Mouse (Mus musculus) G1E (cell line): ENCODE data around the gene Tnnt3. TPM values are rescaled to one million over a fixed set of nuclear protein-coding genes. Genes with fewer than 3 reads are reported as not detected.

ENCODE experiments used
- ATAC-seq: 2 replicates; pipeline ENCODE4 v1.8.0; 2016; ENCODE audit warnings: mild to moderate bottlenecking; ENCODE audit not compliant: insufficient number of reproducible peaks, poor library complexity, low FRiP score, severe bottlenecking; ENCODE audit errors: extremely low read depth
- DNase-seq: peaks from one replicate; pipeline ENCODE4 v3.0.0; 2012; ENCODE audit warnings: low spot score
- H3K27me3 ChIP-seq: 2 replicates; pipeline ENCODE4 v1.6.1; 2012; ENCODE audit warnings: mild to moderate bottlenecking, low read length, inconsistent platforms; ENCODE audit not compliant: insufficient read depth
- H3K36me3 ChIP-seq: replicated peaks from 2 replicates; pipeline ENCODE3; 2012; ENCODE audit warnings: mild to moderate bottlenecking, inconsistent platforms
- H3K4me1 ChIP-seq: 2 replicates; pipeline ENCODE4 v1.6.1; 2012; ENCODE audit warnings: low read depth, low read length, inconsistent platforms, mixed read lengths; ENCODE audit not compliant: insufficient read depth
- H3K4me3 ChIP-seq: 2 replicates; pipeline ENCODE4 v1.5.1; 2012; ENCODE audit warnings: low read depth, mild to moderate bottlenecking, inconsistent platforms, low read length, moderate library complexity, mixed read lengths
- H3K9me3 ChIP-seq: replicated peaks from 2 replicates; pipeline ENCODE4 v1.6.1; 2012; ENCODE audit warnings: inconsistent platforms
- CTCF ChIP-seq: IDR thresholded peaks from 2 replicates; pipeline ENCODE4 v1.5.1; 2012; ENCODE audit warnings: low read depth, low read length, inconsistent platforms, mixed read lengths
- GATA1 ChIP-seq: IDR thresholded peaks from 2 replicates; pipeline ENCODE4 v1.6.1; 2012; ENCODE audit warnings: borderline replicate concordance, low read length, inconsistent platforms, mixed read lengths
- GATA2 ChIP-seq: IDR thresholded peaks from 2 replicates; pipeline ENCODE4 v1.6.1; 2012; ENCODE audit warnings: low read depth, low read length, inconsistent platforms, borderline replicate concordance
- POLR2AphosphoS5 ChIP-seq: IDR thresholded peaks from 2 replicates; pipeline ENCODE4 v1.6.1; 2012; ENCODE audit warnings: low read depth, low read length, inconsistent platforms; ENCODE audit not compliant: insufficient replicate concordance
- TAL1 ChIP-seq: conservative IDR thresholded peaks from 2 replicates; pipeline ENCODE4 v1.6.1; 2012; ENCODE audit warnings: low read depth, low read length, inconsistent platforms, mixed read lengths
- polyA plus RNA-seq: library from polyadenylated mRNA; stranded (reverse); fragments of >175 nt; gene quantifications from 2 replicates; pipeline ENCODE4 v1.2.3, GENCODE M21; 2012
- total RNA-seq, 2 experiments: library from RNA; stranded (forward) in 1 of 2; stranded (reverse) in 1 of 2; fragments of 200-1000 nt in 1 of 2; fragments of >200 nt in 1 of 2; fragmentation: Nextera tagmentation in 1 of 2; gene quantifications; 2 replicates each; pipeline ENCODE4 v1.2.3; 2014 to 2017

The Tnnt3 gene
- not detected in 2 replicates for total RNA-seq (2014; fragmentation: Nextera tagmentation)
- not detected in 2 replicates for total RNA-seq (2017)
- not detected in 2 replicates for polyA plus RNA-seq

DNA sequence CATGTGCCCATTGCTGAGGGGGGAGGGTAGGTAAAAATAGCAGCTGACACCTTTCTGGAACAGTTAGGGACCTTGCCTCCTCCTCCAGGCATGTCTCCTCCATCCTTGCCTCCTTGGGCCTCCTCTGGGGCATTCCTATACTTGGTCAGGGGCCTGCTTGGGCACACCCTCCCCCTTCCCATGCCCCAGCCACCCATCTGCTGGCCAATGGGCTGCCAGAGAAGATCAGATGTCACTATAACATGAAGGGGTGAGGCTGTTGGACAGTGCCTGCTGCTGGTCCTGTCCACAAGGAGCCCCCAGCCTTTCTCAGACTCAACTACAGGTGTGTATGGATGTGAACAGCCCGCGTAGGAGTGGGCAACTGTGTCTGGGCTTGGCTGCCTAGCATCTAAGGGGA is at the start of gene Tnnt3:
Gene Tnnt3 (plus strand): TSS at position 262 of the 400 bp plus-strand sequence.
- no peak for DNase-seq
- TF ChIP-seq GATA2 (no peak), POLR2AphosphoS5 (no peak)
- H3K4me3 ChIP-seq, result no peak within 1 kb of the TSS
- H3K4me1 ChIP-seq, result no peaks in the 10 kb centered on the region
- ATAC-seq, result no peak
- peaks cover 11% of the 10 kb centered on the region for H3K27me3 ChIP-seq
- H3K9me3 ChIP-seq, result no peaks in the 10 kb centered on the region
- no peaks in the 10 kb centered on the region for H3K36me3 ChIP-seq

DNA sequence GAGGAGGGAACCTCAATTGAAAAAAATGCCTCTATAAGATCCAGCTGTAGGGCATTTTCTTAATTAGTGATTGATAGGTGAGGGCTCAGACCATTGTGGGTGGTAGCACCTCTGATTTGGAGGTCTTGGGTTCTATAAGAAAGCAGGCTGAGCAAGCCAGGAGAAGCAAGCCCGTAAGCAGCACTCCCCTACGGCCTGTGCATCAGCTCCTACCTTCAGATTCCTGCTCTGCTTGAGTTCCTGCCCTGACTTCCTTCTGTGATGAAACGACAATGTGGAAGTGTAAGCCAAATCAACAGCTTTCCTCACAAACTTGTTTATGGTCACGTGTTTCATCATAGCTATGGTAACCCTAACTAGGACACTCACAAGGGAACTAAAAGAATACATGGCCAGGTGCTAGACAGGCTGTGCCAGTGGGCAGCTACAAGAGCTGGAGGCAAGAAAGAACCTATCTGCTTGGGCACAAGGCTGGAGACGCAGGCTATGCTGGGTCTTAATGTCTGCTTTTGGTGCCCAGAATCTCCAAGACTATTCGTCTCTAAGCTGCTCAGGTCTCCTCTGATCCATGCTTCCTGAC is 49.5 kb upstream of the Tnnt3 start:
- H3K4me3 ChIP-seq, result no peak overlapping the region
- DNase-seq (no peak), ATAC-seq (no peak)
- TF ChIP-seq TAL1 (no peak), POLR2AphosphoS5 (no peak), CTCF (no peak), GATA1 (no peak), GATA2 (no peak)
- H3K36me3 ChIP-seq, result no peaks in the 10 kb centered on the region
- H3K4me1 ChIP-seq, result no peaks in the 10 kb centered on the region
- no peaks in the 10 kb centered on the region for H3K9me3 ChIP-seq
- peaks cover 26% of the 10 kb centered on the region for H3K27me3 ChIP-seq

- H3K4me1 ChIP-seq, result no peaks in the 10 kb centered on the region; the same call in 1 of the 2 replicates
- ATAC-seq (no peak), DNase-seq (no peak)
- no peaks in the 10 kb centered on the region for H3K36me3 ChIP-seq
- H3K27me3 ChIP-seq, result peaks cover 24% of the 10 kb centered on the region
- TF ChIP-seq POLR2AphosphoS5 (no peak), CTCF (no peak), GATA2 (no peak), TAL1 (no peak), GATA1 (no peak)
- no peak overlapping the region for H3K4me3 ChIP-seq
- no peaks in the 10 kb centered on the region for H3K9me3 ChIP-seq
Measured at GRCm38 (mm10) chr7:142454706-142455105, 43.9 kb upstream of the Tnnt3 start.

DNA sequence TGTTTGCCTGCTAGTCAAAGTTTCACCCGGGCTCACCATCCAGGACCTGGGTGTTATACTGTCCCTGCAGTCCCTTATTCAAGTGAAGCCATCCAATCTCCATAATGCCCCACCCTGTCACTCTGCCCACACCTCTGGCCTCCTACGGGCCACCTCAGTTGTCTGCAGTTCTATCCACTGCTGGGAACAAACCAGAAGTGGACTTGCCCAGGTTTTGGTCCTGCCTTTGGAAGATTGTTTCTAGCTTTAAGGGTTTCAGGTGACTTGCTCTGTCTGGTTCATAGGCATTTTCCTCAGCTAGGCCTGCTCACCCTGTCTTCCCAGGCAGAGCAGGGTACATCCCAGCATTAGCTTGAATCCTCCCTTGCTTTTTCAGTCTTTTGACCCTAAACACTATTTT is 43.4 kb upstream of the Tnnt3 start:
- H3K27me3 ChIP-seq, result peaks cover 24% of the 10 kb centered on the region
- H3K36me3 ChIP-seq, result no peaks in the 10 kb centered on the region
- no peaks in the 10 kb centered on the region for H3K9me3 ChIP-seq
- no peak overlapping the region for H3K4me3 ChIP-seq
- ATAC-seq (no peak), DNase-seq (no peak)
- H3K4me1 ChIP-seq, result no peaks in the 10 kb centered on the region; the same call in 1 of the 2 replicates
- TF ChIP-seq TAL1, result no peak
- no peak for TF ChIP-seq GATA2
- no peak for TF ChIP-seq GATA1
- TF ChIP-seq POLR2AphosphoS5, result no peak
- TF ChIP-seq CTCF, result no peak

GRCm38 (mm10) chr7:142456806-142457205 is 41.8 kb upstream of the Tnnt3 start:
- no peak for TF ChIP-seq TAL1
- no peak for TF ChIP-seq GATA2
- TF ChIP-seq POLR2AphosphoS5, result no peak
- TF ChIP-seq CTCF, result no peak
- TF ChIP-seq GATA1, result no peak
- Histone ChIP-seq H3K4me1 (no peaks in the 10 kb centered on the region; the same call in 1 of the 2 replicates), H3K36me3 (no peaks in the 10 kb centered on the region), H3K9me3 (no peaks in the 10 kb centered on the region), H3K4me3 (no peak overlapping the region), H3K27me3 (peaks cover 25% of the 10 kb centered on the region)
- no peak for ATAC-seq
- DNase-seq, result no peak

GRCm38 (mm10) chr7:142457227-142457811 is 41.3 kb upstream of the Tnnt3 start:
- no peak for DNase-seq

More at GRCm38 (mm10) chr7:142457227-142457811, 41.3 kb upstream of the Tnnt3 start:
- no peaks in the 10 kb centered on the region for H3K9me3 ChIP-seq
- H3K4me1 ChIP-seq, result no peaks in the 10 kb centered on the region; the same call in 1 of the 2 replicates
- H3K4me3 ChIP-seq, result no peak overlapping the region
- TF ChIP-seq TAL1, result no peak
- no peak for TF ChIP-seq GATA1
- TF ChIP-seq CTCF, result no peak
- TF ChIP-seq POLR2AphosphoS5, result no peak
- no peak for TF ChIP-seq GATA2
- ATAC-seq, result no peak
- H3K36me3 ChIP-seq, result no peaks in the 10 kb centered on the region
- peaks cover 30% of the 10 kb centered on the region for H3K27me3 ChIP-seq
